Mouse (Mus musculus): ENCODE measurements around the gene Fancg.

DNA sequence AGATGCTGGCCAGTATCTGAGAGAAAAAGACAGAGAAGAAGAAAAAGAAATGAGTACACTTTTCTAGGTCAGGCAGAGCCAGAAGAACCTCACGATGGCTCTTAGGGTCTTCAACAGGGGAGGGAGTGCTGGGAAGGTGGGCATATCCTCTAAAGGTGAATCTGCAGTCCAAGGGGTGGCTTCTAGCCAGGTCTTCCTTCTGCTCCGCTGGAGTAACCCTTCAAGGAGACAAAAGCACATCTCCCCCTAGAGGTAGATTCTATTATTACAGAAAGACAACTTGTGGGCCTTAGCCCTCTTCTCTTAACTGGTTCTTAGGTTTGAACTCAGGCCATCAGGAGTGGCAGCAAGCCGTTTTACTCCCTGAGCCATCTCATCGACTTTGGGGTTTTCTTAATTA, 42.3 kb upstream of the Fancg start:
- TF ChIP-seq CTCF (IDR thresholded peaks at IDR 0.05; ENCODE audit: low read depth, low read length) = no peak
- TF ChIP-seq GATA1 (IDR thresholded peaks at IDR 0.05; ENCODE audit: borderline replicate concordance, low read length) = no peak
- TF ChIP-seq GATA2 (IDR thresholded peaks at IDR 0.05; ENCODE audit: borderline replicate concordance, low read depth, low read length) = no peak
- TF ChIP-seq TAL1 (conservative IDR thresholded peaks at IDR 0.05; ENCODE audit: low read depth, low read length) = no peak

Data from G1E (cell line).